Mouse (Mus musculus) kidney, adult 2 months (tissue): ENCODE measurements around the gene Gm15093. TPM values are rescaled to one million over a fixed set of nuclear protein-coding genes. Genes with fewer than 3 reads are reported as not detected.
"Not testable (repeated sequence)": the region's sequence is repeated elsewhere in the genome, so short reads cannot be mapped to it uniquely, and the experiment has no call there.

Source experiments
- DNase-seq: peaks from one replicate; pipeline ENCODE4 v3.0.0; 2021
- H3K27ac ChIP-seq: fragments of 200-500 bp; 2 replicates; pipeline ENCODE4 v1.5.1; 2012; ENCODE audit warnings: low read depth, low read length, control low read depth, inconsistent platforms; ENCODE audit not compliant: insufficient read depth
- H3K27me3 ChIP-seq: fragments of 200-500 bp; replicated peaks from 2 replicates; pipeline ENCODE4 v1.6.1; 2012; ENCODE audit warnings: mild to moderate bottlenecking, moderate library complexity, low read length, inconsistent platforms; ENCODE audit not compliant: control insufficient read depth, insufficient read depth
- H3K36me3 ChIP-seq: fragments of 200-500 bp; 2 replicates; pipeline ENCODE4 v1.6.1; 2012; ENCODE audit warnings: mild to moderate bottlenecking, moderate library complexity, low read length, inconsistent platforms; ENCODE audit not compliant: control insufficient read depth, insufficient read depth
- H3K4me1 ChIP-seq: fragments of 200-500 bp; 2 replicates; pipeline ENCODE4 v1.6.1; 2011; ENCODE audit warnings: low read length; ENCODE audit not compliant: control insufficient read depth, insufficient read depth
- H3K4me3 ChIP-seq: fragments of 200-500 bp; 2 replicates; pipeline ENCODE4 v1.5.1; 2011; ENCODE audit warnings: mild to moderate bottlenecking, low read depth, low read length, control low read depth; ENCODE audit not compliant: insufficient read depth
- WGBS: fragments of 180-500 bp; shearing (Covaris S2); methylation state at CpG from one replicate; pipeline ENCODE4 v1.1.7; 2018; 5-methylcytosine and 5-hydroxymethylcytosine counted together
- polyA plus RNA-seq: library from polyadenylated mRNA; depleted of rRNA; stranded (reverse); fragments of >200 nt; gene quantifications from 2 replicates; pipeline ENCODE4 v1.2.3, GENCODE M21; 2012; rRNA removed

Gene Gm15093
- polyA plus RNA-seq: not detected in 2 replicates

GRCm38 (mm10) chrX:149272077-149272476 lies at the start of gene Gm15093:
Gm15093 (plus strand) TSS chrX:149272377.
- DNase-seq, H3K27ac ChIP-seq, H3K4me1 ChIP-seq, H3K27me3 ChIP-seq, H3K36me3 ChIP-seq, H3K4me3 ChIP-seq: not testable (repeated sequence)
- WGBS: no CpG with 5 or more reads among the region's 1 CpGs

Other genes starting within 250 kb of the Gm15093 start
- gene Ott, start 198.1 kb upstream of the Gm15093 start, polyA plus RNA-seq: not detected in 2 replicates
- gene Gm15085, start 175.2 kb downstream of the Gm15093 start, polyA plus RNA-seq: not detected in 2 replicates